Mouse (Mus musculus) small intestine, adult 2 months (tissue): ENCODE data around the gene En2.

Experiments
- CTCF ChIP-seq: fragments of 200-500 bp; IDR thresholded peaks from 2 replicates; pipeline ENCODE4 v1.5.1; 2012; ENCODE audit warnings: low read depth, mild to moderate bottlenecking, control low read depth, inconsistent platforms, low read length, moderate library complexity, mixed read lengths; ENCODE audit not compliant: insufficient replicate concordance, insufficient read length; ENCODE audit errors: extremely low read depth
- POLR2A ChIP-seq: fragments of 200-500 bp; IDR thresholded peaks from 2 replicates; pipeline ENCODE4 v1.6.1; 2012; ENCODE audit warnings: low read depth, mild to moderate bottlenecking, control low read depth, inconsistent platforms, low read length, moderate library complexity

DNA sequence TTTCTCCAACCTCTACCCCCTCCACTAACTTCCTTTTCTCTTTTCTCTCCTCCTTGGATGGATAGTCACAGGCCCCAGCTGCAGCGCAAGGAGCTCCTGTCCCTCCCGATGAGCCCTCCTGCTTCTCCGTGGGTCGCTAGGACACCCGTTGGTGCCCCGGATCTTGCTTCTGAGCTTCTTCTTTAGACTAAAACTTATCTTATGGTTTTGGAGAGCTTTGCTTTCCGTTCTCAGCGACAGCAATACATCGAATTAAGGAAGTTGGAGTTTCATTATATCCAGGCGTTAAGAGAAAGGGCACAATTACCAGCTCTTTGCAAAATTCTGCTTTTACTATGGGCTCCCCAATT is 10.1 kb downstream of the En2 start:
- TF ChIP-seq POLR2A, result no peak
- no peak for TF ChIP-seq CTCF
